Mouse (Mus musculus) heart, embryonic 14.5 days (tissue): Measurements from ENCODE around the gene Ttll9. TPM values are rescaled to one million over a fixed set of nuclear protein-coding genes. Genes with fewer than 3 reads are reported as not detected.

Experiments
- ATAC-seq: fragments of 200-750 bp; cut with Nextera tagmentation; 2 replicates; pipeline ENCODE4 v1.8.0; 2017; ENCODE audit warnings: low read depth, moderate TSS enrichment; ENCODE audit not compliant: insufficient number of reproducible peaks, insufficient read depth, low FRiP score
- H3K27ac ChIP-seq, 2 experiments: fragments of 200-500 bp in 1 of 2; fragments of 300-500 bp in 1 of 2; sonication (generic) in 1 of 2; replicated peaks in 1 of 2; 2 replicates each; pipeline ENCODE4 v1.5.1; 2012 to 2014; ENCODE audit warnings: low read depth in 2 of 2, low read length in 2 of 2, control low read depth in 1 of 2, mild to moderate bottlenecking in 1 of 2, mixed read lengths in 1 of 2; ENCODE audit not compliant: control insufficient read depth in 1 of 2, insufficient read depth in 1 of 2
- H3K27me3 ChIP-seq: fragments of 300-500 bp; sonication (generic); 2 replicates; pipeline ENCODE4 v1.6.1; 2014; ENCODE audit warnings: mild to moderate bottlenecking, low read length, control low read depth; ENCODE audit not compliant: control insufficient read depth, insufficient read depth
- H3K36me3 ChIP-seq: fragments of 300-500 bp; sonication (generic); 2 replicates; pipeline ENCODE4 v1.6.1; 2014; ENCODE audit warnings: mild to moderate bottlenecking, control low read depth, low read length, mixed read lengths; ENCODE audit not compliant: control insufficient read depth, insufficient read depth
- H3K4me1 ChIP-seq, 2 experiments: fragments of 200-500 bp in 1 of 2; fragments of 300-500 bp in 1 of 2; sonication (generic) in 1 of 2; 2 replicates each; pipeline ENCODE4 v1.6.1; 2012 to 2014; ENCODE audit warnings: low read length in 2 of 2, control low read depth in 1 of 2, mixed read lengths in 1 of 2; ENCODE audit not compliant: control insufficient read depth in 2 of 2, insufficient read depth in 2 of 2
- H3K4me2 ChIP-seq: fragments of 300-500 bp; sonication (generic); 2 replicates; pipeline ENCODE4 v1.6.1; 2014; ENCODE audit warnings: mild to moderate bottlenecking, low read length
- H3K4me3 ChIP-seq, 2 experiments: fragments of 200-500 bp in 1 of 2; fragments of 300-500 bp in 1 of 2; sonication (generic) in 1 of 2; 2 replicates each; pipeline ENCODE4 v1.5.1; 2012 to 2014; ENCODE audit warnings: low read length in 2 of 2, mild to moderate bottlenecking in 2 of 2, control low read depth in 1 of 2, low read depth in 1 of 2, moderate library complexity in 1 of 2; ENCODE audit not compliant: control insufficient read depth in 1 of 2, insufficient read depth in 1 of 2
- H3K9ac ChIP-seq: fragments of 300-500 bp; sonication (generic); 2 replicates; pipeline ENCODE4 v1.6.1; 2014; ENCODE audit warnings: mild to moderate bottlenecking, low read length
- H3K9me3 ChIP-seq: fragments of 300-500 bp; sonication (generic); 2 replicates; pipeline ENCODE4 v1.6.1; 2016; ENCODE audit warnings: low read length, control low read depth; ENCODE audit not compliant: control insufficient read depth
- WGBS: fragments of 180-500 bp; shearing (Covaris S2); extraction: QIAGEN DNeasy Blood & Tissue Kit; methylation state at CpG from one replicate; pipeline ENCODE4 v1.1.7; 2014; 5-methylcytosine and 5-hydroxymethylcytosine counted together
- polyA plus RNA-seq: library from polyadenylated mRNA; unstranded; fragments of >200 nt; fragmentation: Nextera tagmentation; extraction: Ambion mirVana; gene quantifications from 2 replicates; pipeline ENCODE4 v1.2.1, GENCODE M21; 2014

Ttll9 gene
- polyA plus RNA-seq, 1 experiment from 2014 or later: 0.30 TPM

DNA sequence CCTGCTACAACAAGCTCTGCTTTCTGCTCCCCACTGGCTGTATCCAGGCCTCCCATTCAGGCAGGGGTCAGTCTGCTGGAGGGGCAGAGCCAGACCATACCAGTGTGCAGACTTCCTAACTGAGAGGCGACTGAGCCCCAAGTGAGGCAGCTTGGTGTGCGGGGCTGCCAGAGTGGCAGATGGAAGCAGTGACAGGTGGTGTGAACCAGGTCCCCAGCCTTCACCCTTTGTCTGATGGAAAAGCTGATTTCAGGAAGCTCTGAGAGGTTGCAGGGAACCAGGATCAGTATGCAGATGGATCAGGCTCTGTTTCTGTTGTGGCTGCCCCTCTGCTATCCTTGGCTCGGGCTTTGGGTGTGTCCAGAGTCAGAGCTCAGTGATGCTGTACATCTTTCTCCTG, 38.7 kb upstream of the Ttll9 start:
- ATAC-seq: no peak
- no peaks in the 10 kb centered on the region for H3K9me3 ChIP-seq
- H3K27ac ChIP-seq: no peak overlapping the region
- peaks cover 14 to 26% of the 10 kb centered on the region in 2 experiments for H3K4me1 ChIP-seq
- no peak overlapping the region for H3K4me3 ChIP-seq
- no peak overlapping the region for H3K9ac ChIP-seq
- H3K4me2 ChIP-seq: no peak overlapping the region
- no peaks in the 10 kb centered on the region for H3K36me3 ChIP-seq
- no peaks in the 10 kb centered on the region for H3K27me3 ChIP-seq
- WGBS: 80% methylated on average over 3 of the region's 3 CpGs

DNA sequence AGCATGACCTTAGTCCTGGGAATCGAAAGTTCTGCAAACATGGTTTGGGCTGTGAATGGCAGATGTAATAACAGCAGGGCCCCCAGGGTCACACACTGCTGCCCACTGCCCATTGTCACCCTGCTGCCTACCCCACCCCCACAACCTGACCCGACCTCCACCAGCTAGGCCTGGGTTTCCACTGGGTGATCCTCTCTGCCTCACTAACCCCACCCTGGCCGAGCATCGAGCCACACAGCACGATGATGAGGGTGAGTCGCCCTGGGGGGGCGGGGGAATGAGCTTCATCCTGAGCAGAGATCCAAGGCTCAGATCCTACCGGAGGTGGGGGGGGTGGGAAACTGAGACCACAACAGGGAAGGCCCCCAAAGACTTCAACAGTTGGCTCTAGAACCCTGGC, 38.2 kb upstream of the Ttll9 start:
- Histone ChIP-seq H3K9ac (no peak overlapping the region), H3K9me3 (no peaks in the 10 kb centered on the region), H3K4me2 (no peak overlapping the region), H3K27me3 (no peaks in the 10 kb centered on the region), H3K4me3 (no peak overlapping the region), H3K36me3 (no peaks in the 10 kb centered on the region), H3K4me1 (peaks cover 13 to 23% of the 10 kb centered on the region in 2 experiments; a peak in 3 of 4 replicates), H3K27ac (no peak overlapping the region)
- no peak for ATAC-seq
- 75% methylated on average over 8 of the region's 8 CpGs for WGBS

DNA sequence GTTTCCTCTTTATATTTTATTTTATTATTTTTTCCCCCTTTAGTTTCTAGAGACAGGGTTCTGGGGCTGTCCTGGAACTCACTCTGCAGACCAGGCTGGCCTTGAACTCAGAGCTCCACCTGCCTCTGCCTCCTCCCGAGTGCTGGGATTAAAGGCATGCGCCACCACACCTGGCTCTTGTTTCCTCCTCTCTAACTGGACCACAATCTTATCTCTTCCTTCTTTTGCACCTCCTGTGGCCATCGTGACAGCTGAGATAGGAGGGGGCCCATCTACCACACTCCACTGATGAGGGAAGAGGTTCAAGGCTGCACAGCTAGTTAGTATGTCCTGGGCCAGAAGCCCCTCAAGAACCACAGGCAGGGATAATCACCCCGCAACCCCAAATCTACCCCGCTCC, 37.7 kb upstream of the Ttll9 start:
- Histone ChIP-seq H3K36me3 (no peaks in the 10 kb centered on the region), H3K9me3 (no peaks in the 10 kb centered on the region), H3K9ac (no peak overlapping the region), H3K4me3 (no peak overlapping the region), H3K27me3 (no peaks in the 10 kb centered on the region), H3K4me1 (peaks cover 13 to 23% of the 10 kb centered on the region in 2 experiments; a peak in 3 of 4 replicates), H3K4me2 (no peak overlapping the region), H3K27ac (peak overlapping the region in 1 of 2 experiments; percentile 72; a peak in 1 of 4 replicates)
- 57% methylated on average over 5 of the region's 5 CpGs for WGBS
- ATAC-seq: no peak

DNA sequence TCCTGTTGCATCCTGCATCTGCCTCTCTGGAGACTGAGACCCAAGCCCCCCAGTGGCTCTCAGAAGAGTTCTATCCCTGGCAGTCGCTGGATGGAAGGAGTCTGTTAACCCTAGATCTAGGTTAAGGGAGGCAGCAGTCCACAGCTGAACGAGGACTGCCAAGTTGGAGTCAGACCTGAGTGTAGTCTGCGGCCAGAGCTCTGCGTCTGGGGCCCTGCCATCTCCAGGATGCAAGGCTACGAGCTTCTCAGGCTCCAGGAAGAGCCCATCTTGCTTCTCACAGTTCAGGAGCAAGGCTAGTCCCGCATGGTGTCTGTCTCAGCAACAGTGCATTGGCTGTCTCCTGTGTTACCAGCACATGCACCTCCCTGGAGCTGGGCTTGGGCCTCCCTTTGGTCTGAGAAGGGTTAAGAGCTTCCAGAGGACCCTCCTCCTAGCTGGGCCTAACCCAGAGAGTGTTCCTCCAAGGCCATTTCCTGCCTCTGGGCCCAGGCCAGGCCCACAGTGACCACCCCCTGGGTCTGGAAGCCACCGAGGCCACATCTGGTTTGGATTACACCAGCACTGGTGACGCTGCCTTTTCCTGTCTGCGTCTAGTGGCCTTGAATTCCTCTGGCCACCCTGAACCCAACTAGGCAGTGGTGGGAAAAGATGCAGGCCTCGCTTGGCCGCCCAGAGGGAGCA, 37.0 kb upstream of the Ttll9 start:
- Histone ChIP-seq H3K27me3 (no peaks in the 10 kb centered on the region), H3K36me3 (no peaks in the 10 kb centered on the region), H3K27ac (peak overlapping the region; percentile 6 to 72), H3K9ac (no peak overlapping the region), H3K9me3 (no peaks in the 10 kb centered on the region), H3K4me2 (no peak overlapping the region), H3K4me1 (peaks cover 16 to 27% of the 10 kb centered on the region in 2 experiments; a peak in 3 of 4 replicates), H3K4me3 (no peak overlapping the region)
- peak; percentile 49 for ATAC-seq
- WGBS: 47% methylated on average over 11 of the region's 11 CpGs

DNA sequence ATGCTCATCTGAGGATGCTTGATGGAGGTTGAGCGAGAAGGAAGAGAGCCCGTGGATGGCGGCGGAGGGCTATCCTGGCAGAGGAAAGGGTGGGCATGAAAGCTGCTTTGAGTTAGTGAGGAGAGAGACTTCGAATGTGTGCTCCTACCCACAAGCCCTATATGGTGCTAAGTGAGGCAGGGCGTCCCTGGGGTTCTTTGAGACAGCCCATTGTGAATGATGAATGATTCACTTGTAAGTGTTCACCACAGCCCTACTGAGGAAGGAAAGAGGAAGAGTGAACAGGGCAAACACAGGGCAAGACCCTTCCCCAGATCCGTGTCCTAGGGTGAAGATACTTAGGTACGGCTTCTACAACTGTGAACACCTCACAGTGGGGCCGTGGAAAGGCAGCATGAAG, 35.4 kb upstream of the Ttll9 start:
- Histone ChIP-seq H3K9ac (no peak overlapping the region), H3K27ac (peak overlapping the region in 1 of 2 experiments; percentile 7; a peak in 1 of 4 replicates), H3K27me3 (no peaks in the 10 kb centered on the region), H3K4me1 (peaks cover 23 to 34% of the 10 kb centered on the region in 2 experiments), H3K4me2 (no peak overlapping the region), H3K4me3 (no peak overlapping the region), H3K36me3 (no peaks in the 10 kb centered on the region), H3K9me3 (no peaks in the 10 kb centered on the region)
- 75% methylated on average over 9 of the region's 9 CpGs for WGBS
- no peak for ATAC-seq

DNA sequence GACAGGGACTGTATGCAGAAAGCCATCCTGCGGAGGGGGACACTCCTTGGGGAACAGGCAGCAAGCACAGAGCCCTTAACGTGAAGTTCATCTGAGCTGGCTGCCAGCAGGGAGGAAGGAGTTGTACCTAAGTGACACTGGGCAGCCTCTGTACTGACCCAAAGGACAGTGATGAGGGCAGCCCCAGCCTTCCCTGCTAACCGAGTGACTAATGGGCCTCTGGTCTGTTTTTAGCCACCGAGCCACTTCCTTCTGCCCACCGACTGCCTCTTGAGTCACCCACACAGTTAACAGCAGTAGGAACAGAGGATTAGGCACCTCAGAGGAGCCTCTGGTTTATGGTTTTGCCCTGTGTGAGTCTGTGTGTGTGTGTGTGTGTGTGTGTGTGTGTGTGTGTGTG, 34.9 kb upstream of the Ttll9 start:
- Histone ChIP-seq H3K27me3 (no peaks in the 10 kb centered on the region), H3K4me3 (no peak overlapping the region), H3K4me1 (peaks cover 23 to 34% of the 10 kb centered on the region in 2 experiments), H3K4me2 (no peak overlapping the region), H3K36me3 (no peaks in the 10 kb centered on the region), H3K9ac (no peak overlapping the region), H3K27ac (peak overlapping the region in 1 of 2 experiments; percentile 7; a peak in 1 of 4 replicates), H3K9me3 (no peaks in the 10 kb centered on the region)
- WGBS: 28% methylated on average over 5 of the region's 5 CpGs
- no peak for ATAC-seq

DNA sequence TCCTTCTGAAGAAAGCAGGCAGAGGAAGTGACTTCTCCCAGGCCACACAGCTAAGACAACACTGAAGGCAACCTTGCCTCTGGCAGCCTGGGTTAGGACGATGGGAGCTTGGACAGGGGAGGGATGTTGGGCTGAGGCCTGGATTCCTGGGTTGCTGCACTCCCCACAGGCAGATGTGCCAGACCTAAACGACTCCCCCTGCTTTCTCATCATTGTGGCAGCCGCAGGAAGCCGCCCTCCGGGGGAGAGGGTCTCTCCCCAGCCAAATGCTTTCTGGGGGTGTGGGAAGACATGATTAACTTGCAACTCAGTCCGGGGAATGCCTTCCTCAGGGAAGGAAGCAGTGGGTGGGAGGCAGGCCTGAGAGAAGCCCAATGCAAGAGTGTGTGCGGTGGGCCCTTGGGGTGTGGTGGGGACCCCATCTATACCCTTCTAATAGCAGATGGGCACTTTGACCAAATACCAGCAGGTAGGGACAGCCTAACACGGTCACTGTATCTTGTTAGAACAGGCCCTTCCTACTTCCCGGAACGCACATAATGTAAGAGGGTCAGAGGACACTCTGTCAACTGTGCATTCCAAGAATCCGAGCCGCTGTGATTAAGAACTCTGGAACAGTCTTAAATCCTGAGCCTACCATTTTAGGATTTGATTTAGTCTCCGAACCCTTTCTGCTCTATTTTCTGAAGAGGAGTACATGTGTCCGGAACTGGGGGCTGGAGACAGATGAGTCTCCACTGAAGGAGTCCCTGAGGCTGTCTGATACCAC, 33.9 kb upstream of the Ttll9 start:
- ATAC-seq: no peak
- Histone ChIP-seq H3K27ac (peak overlapping the region; percentile 47 to 61), H3K4me1 (peaks cover 25 to 34% of the 10 kb centered on the region in 2 experiments)

More for the DNA sequence above, 33.9 kb upstream of the Ttll9 start:
- Histone ChIP-seq H3K4me2 (no peak overlapping the region), H3K27me3 (no peaks in the 10 kb centered on the region), H3K9ac (no peak overlapping the region), H3K9me3 (no peaks in the 10 kb centered on the region), H3K4me3 (no peak overlapping the region), H3K36me3 (no peaks in the 10 kb centered on the region)
- WGBS: 53% methylated on average over 14 of the region's 14 CpGs
